Mouse (Mus musculus) left cerebral cortex, adult 11 months (tissue): Measurements from ENCODE around the gene 4930438A08Rik.
"Not testable (repeated sequence)": the region's sequence is repeated elsewhere in the genome, so short reads cannot be mapped to it uniquely, and the experiment has no call there.

Experiments
- DNase-seq: peaks from one replicate; pipeline ENCODE4 v3.0.0; 2022; ENCODE audit warnings: low spot score

Gene 4930438A08Rik

DNA sequence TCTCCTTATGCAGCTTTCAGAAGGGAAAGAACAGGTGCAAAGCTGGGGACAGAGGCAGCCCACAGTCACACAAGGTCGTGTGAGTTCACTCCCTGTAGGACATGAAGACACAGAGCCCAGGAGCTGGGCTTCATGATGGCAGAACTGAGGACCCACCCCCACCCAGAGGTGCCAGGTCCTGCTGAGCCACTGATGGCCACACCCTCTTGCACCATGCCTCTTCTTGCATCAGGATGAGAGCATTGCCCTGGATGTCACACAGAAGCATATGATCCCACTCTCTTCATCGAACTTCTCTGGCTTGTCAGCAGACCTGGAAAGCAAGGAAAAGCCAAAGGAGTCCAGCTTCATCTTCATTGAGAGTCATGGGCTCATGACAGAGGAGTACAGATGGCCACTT, at the start of gene 4930438A08Rik:
Gene 4930438A08Rik (plus strand): TSS at position 228 of the 400 bp plus-strand sequence.
- no peak for DNase-seq

DNA sequence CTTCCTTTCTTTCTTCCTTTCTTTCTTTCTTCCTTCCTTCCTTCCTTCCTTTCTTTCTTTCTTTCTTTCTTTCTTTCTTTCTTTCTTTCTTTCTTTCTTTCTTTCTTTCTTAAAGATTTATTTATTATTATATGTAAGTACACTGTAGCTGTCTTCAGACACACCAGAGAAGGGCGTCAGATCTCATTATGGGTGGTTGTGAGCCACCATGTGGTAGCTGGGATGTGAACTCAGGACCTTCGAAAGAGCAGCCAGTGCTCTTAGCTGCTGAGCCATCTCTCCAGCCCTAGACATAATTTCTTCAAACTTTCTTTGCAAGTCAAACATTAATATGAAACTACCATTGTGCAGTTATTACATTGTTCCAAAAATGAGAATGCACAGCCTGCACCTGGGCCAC, 49.7 kb upstream of the 4930438A08Rik start:
- DNase-seq: not testable (repeated sequence)

DNA sequence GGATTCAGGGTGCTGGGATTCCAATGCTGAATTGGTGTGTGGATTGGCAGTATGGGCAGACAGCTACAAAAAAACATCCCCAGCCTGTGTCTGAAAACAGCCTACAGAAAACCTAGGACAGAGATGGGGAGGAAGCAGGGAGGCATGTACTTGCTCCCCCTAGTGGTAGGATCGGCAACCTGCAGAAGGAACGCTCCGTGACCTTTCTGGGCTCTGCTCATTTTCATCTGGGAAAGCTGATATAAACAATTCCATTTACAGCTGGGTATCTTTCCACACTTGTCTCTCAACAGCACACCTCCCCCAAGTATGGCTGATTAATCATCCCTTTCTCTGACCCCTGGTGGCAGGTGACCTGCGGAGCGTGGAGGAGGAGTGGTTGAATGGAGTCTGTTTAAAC, 48.9 kb upstream of the 4930438A08Rik start:
- peak; percentile 56 for DNase-seq

DNA sequence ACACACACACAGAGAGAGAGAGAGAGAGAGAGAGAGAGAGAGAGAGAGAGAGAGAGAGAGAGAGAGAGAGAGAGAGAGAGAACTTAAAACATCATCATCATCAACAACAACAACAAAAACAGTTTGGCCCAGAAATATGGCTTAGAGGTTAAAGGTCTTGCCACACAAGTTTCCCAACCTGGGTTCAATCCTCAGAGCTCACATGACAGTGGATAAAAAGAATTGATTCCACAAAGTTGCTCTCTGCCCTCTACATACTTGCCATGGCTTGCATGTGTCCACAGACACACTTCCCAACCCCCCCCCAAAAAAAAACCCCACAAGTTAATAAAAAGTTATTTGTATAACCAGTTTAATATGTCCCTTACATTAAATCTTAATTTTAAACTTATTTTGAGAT, 48.2 kb upstream of the 4930438A08Rik start:
- no peak for DNase-seq

DNA sequence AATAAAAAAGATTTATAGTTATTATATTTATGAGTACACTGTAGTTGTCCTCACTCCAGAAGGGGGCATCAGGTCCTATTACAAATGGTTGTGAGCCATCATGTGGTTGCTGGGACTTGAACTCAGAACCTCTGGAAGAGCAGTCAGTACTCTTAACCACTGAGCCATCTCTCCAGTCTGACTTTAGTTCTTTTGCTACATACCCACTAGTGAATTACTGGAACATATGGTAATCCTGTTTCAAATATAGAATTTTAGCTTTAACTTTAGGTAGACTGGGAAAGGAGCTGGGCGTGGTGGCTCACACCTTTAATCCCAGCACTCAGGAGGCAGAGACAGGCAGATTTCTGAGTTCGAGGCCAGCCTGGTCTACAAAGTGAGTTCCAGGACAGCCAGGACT, 46.6 kb upstream of the 4930438A08Rik start:
- not testable (repeated sequence) for DNase-seq

DNA sequence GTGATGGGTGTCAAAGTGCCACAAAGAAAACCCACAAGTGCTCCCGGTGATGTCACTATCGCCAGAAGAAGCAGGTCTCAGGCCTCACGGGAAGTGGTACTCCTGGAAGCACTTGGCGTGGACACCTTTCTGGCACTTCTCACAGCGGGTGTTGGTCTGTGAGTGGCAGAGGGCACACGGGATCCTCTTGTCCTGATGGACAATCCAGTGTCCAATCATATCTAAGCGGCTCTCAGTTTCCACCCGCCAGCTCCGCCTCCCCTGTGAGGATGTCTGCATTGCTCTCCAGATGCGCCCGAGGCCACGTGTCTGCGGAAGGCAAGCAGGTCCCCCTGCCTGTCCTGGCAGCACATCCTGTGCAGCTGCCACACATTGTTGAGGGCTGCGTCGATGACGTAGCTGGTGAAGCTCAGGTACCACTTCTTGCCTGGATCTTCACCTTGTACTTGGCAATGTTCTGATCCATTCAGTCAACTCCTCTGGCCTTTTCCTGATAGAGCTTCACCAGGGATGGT, 44.1 kb upstream of the 4930438A08Rik start:
- no peak for DNase-seq

DNA sequence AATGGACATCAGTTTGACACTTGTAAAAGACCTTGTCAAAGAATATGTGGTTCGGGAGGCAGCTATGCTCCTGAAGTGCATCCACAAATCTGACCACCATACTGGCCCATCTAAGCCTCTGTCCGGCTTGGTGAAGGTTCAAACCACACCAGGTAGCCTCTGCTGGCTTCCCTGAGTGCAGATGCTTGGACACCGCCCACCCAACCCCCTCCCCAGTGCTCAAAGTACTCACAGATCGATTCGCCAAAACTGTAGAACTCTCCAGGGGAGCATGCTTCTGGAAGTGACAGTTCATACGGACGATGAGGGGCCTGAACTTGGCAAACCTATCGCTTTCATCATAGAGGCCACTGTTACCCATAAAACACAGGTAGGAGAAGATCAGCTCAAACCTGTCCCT, 43.4 kb upstream of the 4930438A08Rik start:
- DNase-seq: no peak

DNA sequence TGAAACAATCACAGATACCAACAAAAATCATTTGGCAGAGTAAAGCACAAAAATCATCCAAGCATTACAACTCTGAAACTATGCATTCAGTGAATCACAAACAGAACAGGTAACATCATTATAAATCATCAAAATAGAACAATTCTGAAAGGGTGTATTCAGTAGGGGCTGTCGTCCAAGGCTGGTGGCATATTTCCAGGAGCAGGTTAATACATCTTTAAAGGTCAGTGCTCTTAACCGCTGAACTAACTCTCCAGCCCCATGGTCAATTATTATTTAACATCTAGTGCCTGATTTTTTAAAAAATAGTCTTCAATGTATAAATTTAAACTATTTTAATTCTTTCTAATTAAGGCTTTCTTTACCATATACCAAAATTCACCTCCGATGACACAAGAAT, 40.0 kb upstream of the 4930438A08Rik start:
- DNase-seq: not testable (repeated sequence)

DNA sequence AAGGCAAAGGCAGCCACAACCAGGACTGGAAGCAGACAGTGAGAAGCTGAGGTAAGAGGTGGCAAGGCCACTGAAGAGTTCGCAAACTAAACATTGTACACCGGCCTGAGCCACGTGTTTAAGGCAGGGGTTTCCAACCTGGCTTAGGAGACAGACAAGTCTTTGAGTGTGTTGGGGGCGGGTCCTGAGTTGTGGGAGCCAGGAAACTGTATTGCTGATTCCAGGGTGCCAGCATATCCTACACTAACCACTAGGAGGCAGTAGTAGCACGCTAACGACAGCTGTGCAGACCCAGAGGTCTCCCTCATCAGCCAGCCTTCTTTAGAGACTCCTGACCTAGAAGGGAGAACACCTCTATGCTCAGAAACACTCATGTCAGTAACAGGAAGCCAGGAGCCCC, 39.4 kb upstream of the 4930438A08Rik start:
- DNase-seq: no peak

DNA sequence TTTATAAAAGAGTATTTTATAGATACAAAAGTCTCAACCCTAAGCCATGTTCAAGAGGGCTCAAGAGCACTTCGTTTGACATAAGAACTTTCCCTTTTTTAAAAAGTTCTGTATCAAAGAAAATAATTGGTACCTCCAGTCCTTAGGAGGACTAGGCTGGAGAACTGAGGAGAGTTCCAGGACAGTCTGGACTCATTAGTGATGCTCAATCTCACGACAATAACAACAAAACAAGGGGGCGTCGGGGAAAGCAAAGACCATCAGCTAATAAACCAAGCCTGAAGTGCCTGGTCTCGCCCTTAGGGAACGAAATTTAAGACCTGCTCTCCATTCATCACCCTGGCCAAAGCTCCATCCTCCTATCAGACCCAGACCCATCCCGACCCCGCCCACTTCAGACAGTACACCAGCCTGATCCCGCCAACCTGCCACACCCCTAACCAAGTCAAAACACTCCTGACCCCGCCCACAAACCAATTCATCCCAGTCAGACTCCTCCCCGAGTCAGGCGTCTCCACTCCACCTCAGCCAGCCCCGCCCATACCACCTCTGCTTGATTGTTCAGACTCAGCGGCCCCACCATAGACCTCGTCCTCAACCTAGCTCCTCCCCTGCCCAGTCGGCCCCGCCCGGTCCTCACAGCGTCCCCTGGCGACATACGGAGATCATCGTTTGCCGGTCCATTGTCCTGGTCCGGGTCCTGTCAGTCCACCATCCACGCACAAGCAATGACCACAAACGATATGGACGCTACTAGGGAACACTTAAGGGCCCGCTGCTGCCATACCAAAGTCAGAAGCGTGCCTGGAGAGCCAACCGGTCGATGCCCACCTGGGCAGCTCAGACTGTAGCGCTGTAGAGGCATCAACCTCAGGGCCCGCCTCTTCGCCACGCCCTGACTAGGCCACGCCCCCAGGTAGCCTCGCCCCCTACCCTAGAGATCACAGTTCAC, 35.5 kb upstream of the 4930438A08Rik start:
- DNase-seq: no peak

DNA sequence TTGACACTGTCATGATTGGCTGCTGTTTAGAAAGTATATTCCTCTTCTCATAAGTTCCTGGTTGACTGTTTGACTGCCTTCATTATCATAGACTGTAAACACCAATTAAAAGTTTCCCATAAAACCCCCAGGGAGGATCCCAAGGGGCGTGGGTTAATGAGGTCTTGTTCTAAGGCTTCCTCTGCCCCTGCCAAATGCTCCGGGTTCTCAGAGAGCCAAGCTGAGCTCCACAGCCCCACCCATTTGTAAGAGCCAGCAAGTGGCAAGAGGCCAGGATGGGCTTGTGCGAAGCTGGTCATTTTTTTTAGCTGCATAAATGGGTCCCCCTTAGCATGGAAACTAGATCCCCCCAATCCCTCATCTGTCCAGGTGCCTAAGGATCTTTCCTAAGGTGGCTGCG, 27.3 kb upstream of the 4930438A08Rik start:
- no peak for DNase-seq

DNA sequence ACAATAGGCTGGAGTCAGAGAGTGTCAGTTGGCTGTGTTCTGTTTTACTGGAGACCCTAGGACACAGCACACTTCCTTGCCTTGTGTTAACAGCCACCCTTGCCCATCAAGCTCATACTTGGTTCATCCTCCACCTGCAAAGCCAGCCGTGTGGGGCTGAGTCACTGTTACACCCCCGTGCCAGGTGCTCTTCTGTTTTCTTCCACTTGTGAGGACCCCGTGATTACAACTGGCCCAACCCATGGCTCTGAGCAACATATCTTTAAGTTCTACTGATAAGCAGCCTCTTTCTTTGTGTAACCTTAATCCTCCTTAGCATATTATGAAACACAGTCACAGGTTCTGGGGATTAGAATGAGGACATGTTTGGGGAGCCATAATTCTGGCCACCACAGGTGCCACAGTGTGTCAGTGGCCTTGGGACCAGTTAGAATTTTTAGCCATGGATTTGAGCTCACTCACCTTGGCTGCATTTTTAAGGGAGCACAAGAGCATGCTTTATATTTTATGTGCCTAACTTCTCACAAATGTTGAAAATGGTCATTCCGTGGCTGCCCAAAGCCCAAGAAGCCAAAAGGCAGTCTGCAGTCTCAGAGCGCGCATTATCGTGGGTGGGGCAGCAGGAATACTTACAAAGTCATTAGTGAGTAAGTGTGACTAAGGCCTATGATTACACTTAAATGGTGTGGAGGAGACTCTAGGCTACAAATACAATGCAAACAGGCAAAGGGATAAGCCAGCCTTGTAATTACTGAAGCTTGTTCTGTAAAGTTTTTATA, 25.2 kb upstream of the 4930438A08Rik start:
- DNase-seq: no peak

DNA sequence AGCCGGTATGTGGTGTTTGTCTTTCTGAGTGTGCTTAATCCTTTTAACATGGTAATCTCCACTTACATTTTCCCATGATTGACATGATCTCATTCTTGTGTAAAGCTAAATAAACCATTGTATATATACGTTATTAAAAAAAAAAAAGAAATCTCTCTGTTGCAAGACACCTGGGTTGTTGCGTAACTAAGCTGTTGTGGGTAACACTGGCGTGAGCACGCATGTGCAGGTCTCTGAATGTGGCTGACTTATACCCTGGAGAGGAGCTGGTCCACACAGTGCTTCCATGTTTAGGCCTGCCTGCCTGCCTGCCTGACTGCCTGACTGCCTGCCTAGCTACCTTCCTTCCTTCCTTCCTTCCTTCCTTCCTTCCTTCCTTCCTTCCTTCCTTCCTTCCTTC, 24.0 kb upstream of the 4930438A08Rik start:
- no peak for DNase-seq

DNA sequence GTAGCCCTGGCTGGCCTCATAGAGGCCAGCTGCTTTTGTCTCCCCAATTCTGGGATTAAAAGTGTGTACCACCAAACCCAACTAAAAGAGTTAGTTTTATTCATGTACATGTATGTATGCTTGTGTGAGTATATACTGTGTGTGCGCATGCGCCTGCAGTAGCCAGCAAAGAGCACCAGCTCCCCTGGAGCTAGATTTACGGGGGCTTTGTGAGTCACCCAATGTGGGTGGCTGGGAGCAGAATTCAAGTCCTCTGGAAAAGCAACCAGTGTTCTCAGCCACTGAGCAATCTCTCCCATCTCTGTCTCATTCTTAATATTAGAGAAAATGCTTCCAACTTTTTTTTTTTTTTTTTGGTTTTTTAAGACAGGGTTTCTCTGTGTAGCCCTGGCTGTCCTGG, 20.2 kb upstream of the 4930438A08Rik start:
- peak; percentile 8 for DNase-seq

DNA sequence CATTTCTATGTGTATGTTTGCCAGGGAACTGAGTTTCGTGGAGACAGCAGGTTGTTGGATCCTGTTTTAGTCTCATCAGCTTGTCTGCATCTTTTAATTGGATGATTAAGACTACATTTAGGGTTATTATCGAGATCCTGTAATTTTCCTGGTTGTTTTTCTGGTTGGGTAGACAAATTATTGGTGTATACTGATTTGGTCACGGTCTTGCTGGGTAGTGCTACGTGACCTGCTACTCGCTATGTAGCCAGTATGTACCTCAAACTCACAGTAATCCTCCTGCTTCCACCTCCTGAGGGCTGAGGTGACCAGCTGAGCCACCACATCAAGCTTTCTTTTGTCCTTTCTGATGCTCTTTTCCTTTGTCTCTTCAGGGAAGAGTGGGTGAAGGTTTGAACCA, 16.8 kb upstream of the 4930438A08Rik start:
- DNase-seq: no peak

DNA sequence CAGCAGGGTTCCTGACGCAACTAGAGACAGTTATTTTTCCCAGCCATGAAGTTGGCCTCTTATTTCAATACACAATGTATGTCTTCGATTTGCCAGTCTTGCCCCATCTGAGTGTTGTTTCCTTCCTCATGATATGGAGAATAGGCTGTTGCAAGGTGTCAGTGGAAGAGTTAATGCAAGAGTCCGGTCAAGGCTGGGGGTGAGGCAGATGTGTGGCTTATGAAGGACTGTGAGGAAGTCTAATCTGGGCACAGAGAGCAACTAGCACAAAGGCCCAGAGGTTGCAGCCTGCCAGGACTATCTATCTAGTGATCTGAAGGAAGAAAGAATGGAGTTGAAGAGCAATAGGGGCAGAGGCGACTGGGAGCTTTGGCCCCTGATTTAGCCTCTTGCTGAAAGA, 14.4 kb upstream of the 4930438A08Rik start:
- DNase-seq: no peak

DNA sequence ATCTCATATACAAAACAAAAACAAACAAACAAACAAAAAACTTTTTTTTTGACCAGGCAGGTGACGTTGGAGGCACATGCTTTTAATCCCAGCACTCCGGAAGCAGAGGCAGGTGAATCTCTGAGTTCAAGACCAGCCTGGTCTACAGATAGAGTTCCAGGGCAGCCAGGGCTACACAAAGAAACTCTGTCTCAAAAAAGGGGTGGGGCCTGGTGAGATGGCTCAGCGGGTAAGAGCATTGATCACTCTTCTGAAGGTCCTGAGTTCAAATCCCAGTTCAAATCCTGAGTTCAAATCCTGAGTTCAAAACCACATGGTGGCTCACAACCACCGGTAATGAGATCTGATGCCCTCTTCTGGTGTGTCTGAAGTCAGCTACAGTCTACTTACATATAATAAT, 12.8 kb upstream of the 4930438A08Rik start:
- DNase-seq: no peak

DNA sequence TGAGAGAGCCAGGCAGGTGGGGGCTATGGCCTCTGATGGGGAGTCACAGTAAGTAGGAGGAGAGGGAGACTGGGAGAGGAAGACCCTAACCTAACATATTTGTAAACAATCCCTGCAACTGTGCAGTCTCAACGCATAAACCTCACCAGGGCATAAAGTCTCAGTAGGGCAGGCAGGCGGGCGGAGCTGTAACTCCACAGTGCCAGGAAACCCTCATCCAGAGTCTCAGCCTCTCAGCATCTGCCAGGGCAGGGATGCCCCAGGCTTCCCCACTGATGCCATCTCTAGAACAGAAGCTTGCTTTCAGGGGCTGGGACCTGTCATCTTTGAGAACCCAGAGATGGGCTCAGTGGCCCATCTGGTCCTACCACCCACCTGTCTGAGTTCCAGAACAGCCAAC, 12.3 kb upstream of the 4930438A08Rik start:
- no peak for DNase-seq

DNA sequence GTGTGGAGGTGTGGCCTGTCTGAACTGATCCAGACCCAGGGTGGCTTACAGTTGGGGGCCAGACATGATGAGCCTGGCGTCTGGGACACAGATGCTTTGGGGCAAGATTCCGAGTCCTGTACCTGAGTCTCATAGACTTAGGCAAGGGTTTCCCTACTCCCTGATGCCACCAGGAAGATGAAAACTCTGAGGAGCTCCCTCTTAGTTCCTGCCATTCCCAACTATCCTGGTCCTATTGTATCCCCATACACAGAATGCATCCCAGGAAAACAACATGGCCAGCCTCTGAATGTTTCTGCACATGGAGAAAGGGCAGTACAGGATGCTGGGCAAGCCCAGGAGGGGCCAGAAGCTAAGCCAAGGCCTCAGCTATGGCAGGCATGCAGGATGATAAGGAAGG, 11.1 kb upstream of the 4930438A08Rik start:
- DNase-seq: no peak

DNA sequence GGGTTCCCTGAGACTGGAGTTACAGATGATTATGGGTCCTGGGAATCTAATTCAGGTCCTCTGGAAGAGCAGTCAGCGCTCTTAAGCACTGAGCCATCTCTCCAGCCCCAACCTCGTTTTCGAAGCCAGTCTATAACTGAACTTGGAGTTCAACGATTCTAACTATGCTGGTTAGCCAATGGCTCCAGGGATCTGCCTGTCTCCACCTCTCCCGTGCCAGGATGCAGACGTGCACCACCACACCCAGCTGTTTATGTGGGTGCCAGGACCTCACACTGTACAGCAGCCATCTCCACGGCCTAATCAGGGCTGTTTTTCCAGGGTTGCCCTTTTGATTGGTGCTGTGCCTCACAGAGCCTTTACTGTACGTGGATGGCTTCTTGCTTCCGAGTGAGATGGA, 10.1 kb upstream of the 4930438A08Rik start:
- DNase-seq: no peak

DNA sequence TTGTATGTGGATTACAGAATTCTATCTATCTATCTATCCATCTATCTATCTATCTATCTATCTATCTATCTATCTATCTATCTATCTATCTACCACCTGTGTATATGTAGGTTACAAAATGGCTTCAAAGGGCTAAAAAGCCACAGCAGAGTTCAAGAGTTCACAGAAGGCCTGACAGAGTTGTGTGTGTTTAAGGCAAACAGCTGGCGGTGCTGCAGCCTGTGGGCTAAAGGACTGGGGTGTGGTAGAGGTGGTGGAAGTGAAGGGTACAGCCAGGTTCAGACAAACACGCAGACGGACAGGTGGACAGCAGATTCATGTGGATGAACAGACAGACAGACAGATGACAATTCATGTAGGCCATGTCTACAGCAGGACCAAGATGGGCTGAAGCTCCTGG, 6.3 kb upstream of the 4930438A08Rik start:
- no peak for DNase-seq

DNA sequence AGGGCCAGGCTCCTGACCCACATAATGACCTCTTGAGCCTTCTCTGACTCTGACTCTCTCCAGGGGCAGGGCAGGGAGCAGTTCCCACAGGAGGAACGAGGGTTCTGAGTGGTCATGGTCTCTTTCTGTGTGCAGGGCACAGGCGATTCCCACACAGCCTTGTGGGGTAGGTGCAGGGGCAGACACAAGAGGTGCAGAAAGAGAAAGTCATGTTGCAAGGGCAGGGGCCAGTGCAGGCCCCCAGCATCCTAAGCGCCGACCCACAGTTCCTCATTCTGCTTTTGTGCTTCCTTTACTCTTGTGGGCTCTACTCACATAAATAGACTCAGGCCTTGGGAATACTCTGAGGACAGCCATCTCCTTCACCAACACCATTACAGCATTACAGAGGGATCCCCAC, 1.2 kb downstream of the 4930438A08Rik start:
- no peak for DNase-seq

DNA sequence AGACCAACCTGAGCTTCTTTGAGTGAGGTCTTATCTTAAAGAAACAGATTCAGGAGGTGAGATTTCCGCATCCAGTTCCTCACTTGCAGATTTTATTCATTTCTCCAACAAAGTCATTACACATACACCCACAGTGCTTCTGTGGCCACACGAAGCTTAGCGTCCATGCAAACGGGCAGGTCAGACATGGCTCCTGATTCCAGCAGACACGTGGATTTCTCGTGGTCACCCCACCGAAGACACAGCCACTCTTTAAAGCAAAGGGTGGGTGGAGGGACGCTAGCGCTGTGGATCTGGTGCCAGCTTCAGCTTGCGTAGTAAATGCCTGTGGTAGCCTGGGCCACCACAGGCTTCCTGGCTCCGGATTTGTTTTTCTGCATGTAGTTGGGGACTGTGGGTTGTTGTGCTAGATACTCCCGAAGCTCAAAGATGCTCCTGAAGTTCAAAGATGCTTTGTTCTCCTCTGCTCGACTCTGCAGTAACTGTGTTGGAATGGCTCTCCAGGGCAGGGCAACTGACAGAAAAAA, 7.4 kb downstream of the 4930438A08Rik start:
- DNase-seq: no peak
